Mouse (Mus musculus) left cerebral cortex, adult 2 months (tissue): ENCODE data around the gene Mrpl36. TPM values are rescaled to one million over a fixed set of nuclear protein-coding genes. Genes with fewer than 3 reads are reported as not detected.

ENCODE experiments used
- DNase-seq, 2 experiments: peaks; one replicate each; pipeline ENCODE4 v3.0.0; 2021 to 2022; ENCODE audit warnings: low spot score in 2 of 2, mixed read lengths in 1 of 2; ENCODE audit errors: extremely low spot score in 1 of 2
- H3K27ac ChIP-seq: fragments of 200-600 bp; 2 replicates; pipeline ENCODE4 v1.8.1; 2022
- H3K4me3 ChIP-seq: fragments of 200-600 bp; 2 replicates; pipeline ENCODE4 v1.8.1; 2022
- CTCF ChIP-seq: fragments of 200-600 bp; IDR thresholded peaks from 2 replicates; pipeline ENCODE4 v1.8.1; 2022; ENCODE audit warnings: antibody characterized with exemption, mild to moderate bottlenecking, moderate library complexity
- intact Hi-C: fragments of 180-260 bp; cut with DNase I; formaldehyde crosslinking; loops from one replicate; pipeline ENCODE4 v1.15.1; 2025
- total RNA-seq, 2 experiments: library from RNA; stranded (reverse); gene quantifications; 2 replicates each; pipeline ENCODE4 v1.2.3; 2021

The Mrpl36 gene
- total RNA-seq, 2 experiments from 2014 or later, result 34.1 to 36.9 TPM

- intact Hi-C loops, result no loop called here
- H3K27ac ChIP-seq, result no peak overlapping the region
- peak; percentile 23 to 33 for DNase-seq
- no peak overlapping the region for H3K4me3 ChIP-seq
- TF ChIP-seq CTCF, result peak; percentile 58
Observed at GRCm38 (mm10) chr13:73310183-73310929, 18.0 kb upstream of the Mrpl36 start.

- intact Hi-C loops, result no loop called here
- no peak overlapping the region for H3K4me3 ChIP-seq
Observed at GRCm38 (mm10) chr13:73320048-73320447, 8.3 kb upstream of the Mrpl36 start.

GRCm38 (mm10) chr13:73322626-73323025 is 5.7 kb upstream of the Mrpl36 start:
- intact Hi-C loops, result no loop called here
- no peak overlapping the region for H3K4me3 ChIP-seq
- no peak overlapping the region for H3K27ac ChIP-seq
- no peak for TF ChIP-seq CTCF
- no peak for DNase-seq

More at GRCm38 (mm10) chr13:73320048-73320447, 8.3 kb upstream of the Mrpl36 start:
- no peak overlapping the region for H3K27ac ChIP-seq
- no peak for TF ChIP-seq CTCF
- no peak for DNase-seq

GRCm38 (mm10) chr13:73323406-73323805 is 4.9 kb upstream of the Mrpl36 start:
- Histone ChIP-seq H3K4me3 (no peak overlapping the region), H3K27ac (no peak overlapping the region)
- no peak for DNase-seq
- intact Hi-C loops, result no loop called here
- TF ChIP-seq CTCF, result no peak

- intact Hi-C loops, result loop anchor here (5.0 kb wide), 1 partner anchor 181 kb away; no protein-coding TSS in a partner anchor
- peak; percentile 88 to 89 for DNase-seq
- H3K27ac ChIP-seq, result peak overlapping the region; percentile 83
- H3K4me3 ChIP-seq, result peak overlapping the region; percentile 78
- TF ChIP-seq CTCF, result no peak; the same call in 1 of the 2 replicates
Observed at GRCm38 (mm10) chr13:73330844-73331501, 2.7 kb downstream of the Mrpl36 start.

GRCm38 (mm10) chr13:73331736-73332135 is 3.4 kb downstream of the Mrpl36 start:
- no peak for TF ChIP-seq CTCF

GRCm38 (mm10) chr13:73336753-73337152 is 8.4 kb downstream of the Mrpl36 start:
- DNase-seq, result no peak
- Histone ChIP-seq H3K27ac (no peak overlapping the region), H3K4me3 (no peak overlapping the region)
- intact Hi-C loops, result no loop called here
- TF ChIP-seq CTCF, result no peak

More at GRCm38 (mm10) chr13:73331736-73332135, 3.4 kb downstream of the Mrpl36 start:
- H3K27ac ChIP-seq, result no peak overlapping the region; the same call in 1 of the 2 replicates
- no peak for DNase-seq
- intact Hi-C loops, result loop anchor here (5.0 kb wide), 1 partner anchor 181 kb away; no protein-coding TSS in a partner anchor
- H3K4me3 ChIP-seq, result peak overlapping the region; percentile 78

- Histone ChIP-seq H3K4me3 (no peak overlapping the region), H3K27ac (no peak overlapping the region)
- no peak for DNase-seq
- TF ChIP-seq CTCF, result peak; percentile 29
- intact Hi-C loops, result no loop called here
Observed at GRCm38 (mm10) chr13:73345102-73345890, 17.0 kb downstream of the Mrpl36 start.

GRCm38 (mm10) chr13:73346131-73346530 is 17.8 kb downstream of the Mrpl36 start:
- TF ChIP-seq CTCF, result no peak
- DNase-seq, result no peak
- Histone ChIP-seq H3K4me3 (no peak overlapping the region), H3K27ac (no peak overlapping the region)
- intact Hi-C loops, result no loop called here

- no peak overlapping the region for H3K27ac ChIP-seq
- DNase-seq, result no peak
- no peak overlapping the region for H3K4me3 ChIP-seq
- intact Hi-C loops, result no loop called here
- TF ChIP-seq CTCF, result no peak
Observed at GRCm38 (mm10) chr13:73346743-73347142, 18.4 kb downstream of the Mrpl36 start.

- no peak for DNase-seq
- intact Hi-C loops, result no loop called here
- no peak for TF ChIP-seq CTCF
- no peak overlapping the region for H3K27ac ChIP-seq
- H3K4me3 ChIP-seq, result no peak overlapping the region
Observed at GRCm38 (mm10) chr13:73347171-73347570, 18.9 kb downstream of the Mrpl36 start.
